Mouse (Mus musculus) forebrain, embryonic 16.5 days (tissue): ENCODE results near the gene Gm17087. TPM values are rescaled to one million over a fixed set of nuclear protein-coding genes. Genes with fewer than 3 reads are reported as not detected.

ENCODE experiments used
- ATAC-seq: fragments of 200-750 bp; cut with Nextera tagmentation; 2 replicates; pipeline ENCODE4 v1.8.0; 2017; ENCODE audit warnings: mild to moderate bottlenecking, moderate library complexity
- H3K27ac ChIP-seq: fragments of 300-500 bp; sonication (generic); 2 replicates; pipeline ENCODE4 v1.5.1; 2014; ENCODE audit warnings: low read length, control low read depth
- H3K27me3 ChIP-seq: fragments of 300-500 bp; sonication (generic); replicated peaks from 2 replicates; pipeline ENCODE4 v1.6.1; 2014; ENCODE audit warnings: low read length; ENCODE audit not compliant: control insufficient read depth, insufficient read depth
- H3K36me3 ChIP-seq: fragments of 300-500 bp; sonication (generic); 2 replicates; pipeline ENCODE4 v1.6.1; 2014; ENCODE audit not compliant: control insufficient read depth, insufficient read depth
- H3K4me1 ChIP-seq: fragments of 300-500 bp; sonication (generic); replicated peaks from 2 replicates; pipeline ENCODE4 v1.6.1; 2014; ENCODE audit warnings: low read length; ENCODE audit not compliant: control insufficient read depth, insufficient read depth
- H3K4me2 ChIP-seq: fragments of 300-500 bp; sonication (generic); 2 replicates; pipeline ENCODE4 v1.6.1; 2014; ENCODE audit warnings: mild to moderate bottlenecking, low read length, control low read depth
- H3K4me3 ChIP-seq: fragments of 300-500 bp; sonication (generic); replicated peaks from 2 replicates; pipeline ENCODE4 v1.5.1; 2014; ENCODE audit warnings: mild to moderate bottlenecking, low read length, control low read depth
- H3K9ac ChIP-seq: fragments of 300-500 bp; sonication (generic); replicated peaks from 2 replicates; pipeline ENCODE4 v1.6.1; 2014; ENCODE audit warnings: low read depth, low read length, control low read depth
- H3K9me3 ChIP-seq: fragments of 300-500 bp; sonication (generic); 2 replicates; pipeline ENCODE4 v1.6.1; 2016; ENCODE audit warnings: low read length; ENCODE audit not compliant: control insufficient read depth
- WGBS: fragments of 180-500 bp; shearing (Covaris S2); extraction: QIAGEN DNeasy Blood & Tissue Kit; methylation state at CpG from one replicate; pipeline ENCODE4 v1.1.7; 2014; 5-methylcytosine and 5-hydroxymethylcytosine counted together
- polyA plus RNA-seq: library from polyadenylated mRNA; unstranded; fragments of >200 nt; fragmentation: Nextera tagmentation; extraction: Ambion mirVana; gene quantifications from 2 replicates; pipeline ENCODE4 v1.2.1, GENCODE M21; 2015

The Gm17087 gene
- polyA plus RNA-seq, 1 experiment from 2014 or later, result not detected

DNA sequence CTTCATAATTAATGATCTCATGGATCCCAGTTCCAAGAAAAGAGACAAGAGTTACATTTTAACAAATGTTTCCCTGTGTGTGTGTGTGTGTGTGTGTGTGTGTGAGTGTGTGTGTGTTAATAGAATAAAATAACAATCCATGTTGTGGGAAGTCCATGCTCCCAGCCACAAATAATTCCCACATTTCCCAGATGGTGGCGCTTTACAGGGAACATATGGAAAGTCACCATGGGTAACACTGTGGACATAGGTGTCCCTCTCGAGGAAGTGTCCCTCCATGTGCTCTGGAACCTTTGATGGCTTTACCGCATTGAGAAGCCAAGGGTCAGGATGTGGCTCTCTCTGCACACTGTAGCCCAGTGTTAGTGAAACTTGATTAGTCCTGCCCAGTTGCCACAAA is 38.1 kb downstream of the Gm17087 start:
- no peak overlapping the region for H3K27ac ChIP-seq
- peaks cover 9% of the 10 kb centered on the region for H3K27me3 ChIP-seq
- no peaks in the 10 kb centered on the region for H3K36me3 ChIP-seq
- no peak overlapping the region for H3K4me2 ChIP-seq
- WGBS, result 83% methylated on average over 3 of the region's 3 CpGs
- no peaks in the 10 kb centered on the region for H3K9me3 ChIP-seq
- no peak for ATAC-seq
- H3K9ac ChIP-seq, result no peak overlapping the region
- H3K4me3 ChIP-seq, result no peak overlapping the region
- H3K4me1 ChIP-seq, result peaks cover 20% of the 10 kb centered on the region

DNA sequence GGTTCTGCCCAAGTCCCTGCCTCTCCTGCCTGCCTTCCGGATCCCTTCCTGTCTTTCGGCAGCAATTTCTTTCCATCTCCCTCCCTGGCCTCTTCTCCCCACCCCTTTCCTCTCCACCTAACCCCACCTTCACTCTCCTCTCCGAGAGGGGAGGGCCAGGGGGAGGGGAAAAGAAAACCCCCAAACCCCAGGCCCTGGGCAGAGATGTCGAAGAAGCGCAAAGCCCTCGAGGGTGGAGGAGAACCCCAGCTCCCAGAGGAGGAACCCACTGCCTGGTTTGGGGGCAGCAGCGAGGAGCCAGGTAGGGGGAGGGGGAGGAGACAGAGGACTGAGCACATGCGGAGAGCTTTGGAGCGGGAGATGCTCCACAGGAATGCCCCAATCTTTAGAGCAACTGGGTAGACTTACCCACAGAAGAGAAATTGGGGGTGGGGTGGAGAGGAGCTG is 39.9 kb downstream of the Gm17087 start:
- 15% methylated on average over 8 of the region's 9 CpGs for WGBS
- no peak for ATAC-seq
- peaks cover 24% of the 10 kb centered on the region for H3K4me1 ChIP-seq

DNA sequence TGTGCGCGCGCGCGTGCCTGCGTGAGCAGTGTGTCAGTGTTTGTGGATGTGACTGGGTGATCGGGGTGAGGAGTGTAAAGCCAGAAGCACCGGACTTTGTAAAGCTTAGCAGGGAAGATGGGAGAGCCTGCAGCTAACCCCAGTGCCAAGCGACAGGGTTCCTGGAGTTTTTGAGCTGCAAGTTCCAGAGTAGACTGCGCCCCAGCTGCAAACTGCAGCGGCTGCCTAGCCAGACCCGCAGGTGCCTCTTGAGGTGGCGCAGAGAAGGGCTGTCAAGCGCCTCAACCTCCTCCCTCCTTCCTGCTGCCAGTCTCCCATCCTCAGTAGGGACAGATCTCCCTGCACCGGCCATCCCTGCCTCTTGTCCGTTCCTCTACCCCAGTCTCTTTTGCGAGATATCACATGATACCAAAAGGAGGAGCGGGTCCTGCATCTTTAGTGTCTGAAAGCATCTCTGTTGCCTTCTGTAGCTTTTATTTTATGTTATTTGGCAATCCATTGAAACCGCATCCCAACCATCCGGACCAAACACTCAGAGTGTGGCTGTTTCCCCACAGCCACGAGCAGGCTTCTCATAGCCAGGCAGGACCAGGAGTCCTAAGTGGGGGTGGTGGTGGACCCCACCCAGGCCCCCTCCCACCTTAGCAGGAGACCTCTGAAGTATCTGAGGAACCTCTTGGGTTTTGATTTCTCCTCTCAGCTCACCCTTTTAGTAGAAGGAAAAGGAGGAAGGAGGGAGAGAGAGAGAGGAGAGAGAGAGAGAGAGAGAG is 40.6 kb downstream of the Gm17087 start:
- 2% methylated on average over 21 of the region's 21 CpGs for WGBS
- Histone ChIP-seq H3K4me3 (peak overlapping the region; percentile 72), H3K27ac (no peak overlapping the region), H3K4me1 (peaks cover 24% of the 10 kb centered on the region), H3K9me3 (no peaks in the 10 kb centered on the region), H3K36me3 (no peaks in the 10 kb centered on the region), H3K9ac (no peak overlapping the region), H3K27me3 (peaks cover 9% of the 10 kb centered on the region), H3K4me2 (peak overlapping the region; percentile 97)
- ATAC-seq, result no peak

More for the DNA sequence above, 39.9 kb downstream of the Gm17087 start:
- H3K4me2 ChIP-seq, result no peak overlapping the region
- no peak overlapping the region for H3K4me3 ChIP-seq
- no peak overlapping the region for H3K27ac ChIP-seq
- H3K36me3 ChIP-seq, result no peaks in the 10 kb centered on the region
- peaks cover 9% of the 10 kb centered on the region for H3K27me3 ChIP-seq
- no peaks in the 10 kb centered on the region for H3K9me3 ChIP-seq
- no peak overlapping the region for H3K9ac ChIP-seq

DNA sequence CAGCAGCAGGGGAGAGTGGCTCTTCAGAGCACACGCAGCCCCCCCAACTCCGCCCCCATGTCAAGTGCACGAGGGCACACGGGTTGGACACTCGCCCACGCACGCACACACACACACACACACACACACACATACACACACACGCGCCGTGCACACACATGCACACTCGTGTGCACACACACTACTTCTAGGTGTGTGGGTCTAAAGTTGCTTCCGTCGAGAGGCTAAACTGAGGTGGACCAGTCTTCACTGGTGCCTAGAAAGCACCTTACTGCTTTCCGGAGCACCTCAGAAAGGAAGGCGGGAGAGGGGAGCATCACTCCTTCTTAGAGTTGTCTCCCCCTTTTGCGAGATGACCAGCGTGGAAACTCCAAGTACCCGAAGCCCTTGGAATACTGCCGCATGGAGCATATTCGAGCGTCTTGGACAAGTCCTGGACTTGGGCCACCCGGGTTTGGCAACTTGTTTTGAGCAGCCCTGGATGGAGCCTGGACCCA is 41.5 kb downstream of the Gm17087 start, which contains the start of gene Pde10a:
TSS of gene Pde10a (plus strand) at position 148 of the 497 bp plus-strand sequence.
- Histone ChIP-seq H3K4me1 (peaks cover 24% of the 10 kb centered on the region), H3K27me3 (peaks cover 9% of the 10 kb centered on the region), H3K9ac (peak within 1 kb of the TSS; percentile 82), H3K27ac (peak within 1 kb of the TSS; percentile 56), H3K4me2 (peak within 1 kb of the TSS; percentile 97), H3K9me3 (no peaks in the 10 kb centered on the region), H3K36me3 (no peaks in the 10 kb centered on the region), H3K4me3 (peak within 1 kb of the TSS; percentile 72)
- ATAC-seq, result no peak
- 1% methylated on average over 22 of the region's 22 CpGs for WGBS

DNA sequence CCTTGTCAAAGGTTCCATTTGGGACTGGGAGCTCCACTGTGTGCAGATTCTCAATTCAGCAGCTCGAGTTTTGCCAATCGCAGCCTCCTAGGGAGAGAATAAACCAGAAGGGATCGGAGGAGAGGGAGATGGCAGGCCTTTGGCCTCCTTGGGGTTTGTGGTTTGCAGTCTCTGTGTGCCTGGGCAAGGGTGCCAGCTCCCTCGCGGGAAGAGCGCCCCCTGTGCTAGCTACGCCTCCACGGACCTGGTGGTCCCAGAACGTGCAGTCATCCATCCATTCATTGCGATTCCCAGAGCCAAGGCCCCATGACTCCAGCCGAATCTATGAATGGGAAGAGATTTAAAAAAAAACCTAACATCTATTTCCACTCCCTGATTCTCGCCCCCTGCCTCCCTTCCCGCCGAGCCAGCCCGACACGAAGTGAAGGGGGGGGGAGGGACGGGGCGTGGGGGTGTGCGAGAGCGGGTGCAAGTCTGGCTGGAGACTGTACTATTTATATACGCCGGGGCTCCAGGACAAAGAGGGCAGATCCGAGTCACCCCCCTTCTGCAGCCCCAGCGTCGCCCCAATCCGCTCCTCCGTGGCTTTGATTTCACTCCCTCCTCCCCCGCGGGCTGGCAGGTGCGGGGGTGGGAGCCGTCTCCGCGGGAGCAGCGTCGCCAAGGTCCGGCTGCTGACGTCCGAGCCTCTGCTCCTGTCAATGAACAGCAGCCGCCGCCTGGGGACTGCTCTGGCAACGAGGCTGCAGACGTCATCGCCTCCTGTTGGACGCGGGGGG is 42.2 kb downstream of the Gm17087 start:
- Histone ChIP-seq H3K4me1 (peaks cover 24% of the 10 kb centered on the region), H3K4me3 (peak overlapping the region; percentile 72), H3K36me3 (no peaks in the 10 kb centered on the region), H3K9me3 (no peaks in the 10 kb centered on the region), H3K27me3 (peaks cover 9% of the 10 kb centered on the region), H3K27ac (peak overlapping the region; percentile 56), H3K9ac (peak overlapping the region; percentile 82), H3K4me2 (peak overlapping the region; percentile 97)
- ATAC-seq, result peak; percentile 89
- under 1% methylated on average over 35 of the region's 45 CpGs for WGBS

DNA sequence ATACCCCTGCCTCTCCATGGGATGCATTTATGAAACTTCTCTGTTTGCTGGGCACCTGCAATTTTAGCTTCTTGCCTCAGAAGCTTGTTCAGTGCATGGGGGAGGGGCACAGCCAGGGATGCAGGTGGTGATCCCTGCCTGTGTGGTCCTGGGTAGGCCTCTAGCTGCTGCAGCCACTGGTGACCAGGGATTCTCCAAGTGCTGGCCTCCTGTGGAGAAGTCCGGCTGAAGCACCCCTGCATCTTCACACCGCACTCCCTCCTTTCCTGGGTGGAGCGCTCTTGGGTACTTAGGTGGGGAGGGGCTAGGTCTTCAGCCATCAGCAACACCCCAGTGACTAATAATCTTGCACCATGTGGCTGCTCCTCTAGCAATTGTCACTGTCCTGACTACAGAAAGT is 42.8 kb downstream of the Gm17087 start:
- Histone ChIP-seq H3K4me1 (peaks cover 24% of the 10 kb centered on the region), H3K9ac (peak overlapping the region; percentile 82), H3K4me2 (peak overlapping the region; percentile 97), H3K27me3 (peaks cover 9% of the 10 kb centered on the region), H3K36me3 (no peaks in the 10 kb centered on the region), H3K4me3 (peak overlapping the region; percentile 72), H3K9me3 (no peaks in the 10 kb centered on the region), H3K27ac (no peak overlapping the region)
- no peak; the same call in 1 of the 2 replicates for ATAC-seq
- WGBS, result 15% methylated on average over 3 of the region's 3 CpGs

DNA sequence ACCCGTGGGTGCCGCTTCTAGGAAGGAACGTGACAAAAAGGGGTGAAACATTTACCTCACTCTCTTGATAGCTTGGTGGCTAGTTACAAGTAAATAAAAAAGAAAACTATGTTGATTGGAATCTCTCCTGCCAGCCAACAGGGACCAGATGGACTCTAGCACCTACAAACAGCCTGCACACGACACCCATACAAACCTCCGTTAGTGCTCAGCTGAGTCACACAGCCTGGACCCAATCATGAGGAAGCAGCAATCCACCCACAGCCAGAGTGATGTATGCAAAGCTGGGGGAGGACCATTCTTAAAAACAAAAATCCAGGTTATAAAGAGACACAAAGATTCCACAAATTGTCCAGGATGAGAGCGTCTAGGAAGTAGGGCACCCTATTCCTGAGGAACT is 50.7 kb downstream of the Gm17087 start:
- H3K4me3 ChIP-seq, result no peak overlapping the region
- H3K27me3 ChIP-seq, result no peaks in the 10 kb centered on the region
- H3K9ac ChIP-seq, result no peak overlapping the region
- ATAC-seq, result no peak
- no peak overlapping the region for H3K4me2 ChIP-seq
- no peak overlapping the region for H3K27ac ChIP-seq
- H3K36me3 ChIP-seq, result no peaks in the 10 kb centered on the region
- no peaks in the 10 kb centered on the region for H3K9me3 ChIP-seq
- 75% methylated on average over 6 of the region's 6 CpGs for WGBS
- H3K4me1 ChIP-seq, result no peaks in the 10 kb centered on the region
